Mouse (Mus musculus) liver, adult 10 weeks (tissue): ENCODE results near the gene Cttn. TPM values are rescaled to one million over a fixed set of nuclear protein-coding genes. Genes with fewer than 3 reads are reported as not detected.

Source experiments
- polyA plus RNA-seq: library from polyadenylated mRNA; stranded (reverse); fragments of 350-450 nt; fragmentation: Illumina TruSeq; extraction: RNeasy Lipid Tissue Mini Kit (QIAGEN cat#74804); gene quantifications from one replicate; pipeline ENCODE4 v1.2.3, GENCODE M21; 2014; ENCODE audit warnings: low read depth, low replicate concordance

Gene Cttn
- 11.7 TPM for polyA plus RNA-seq

GRCm38 (mm10) chr7:144470545-144471059 is at the start of gene Cttn:
TSS of gene Cttn (minus strand) at chr7:144471009.

Other genes starting within 250 kb of the Cttn start
- 56.9 TPM for gene Ppfia1, start 82.7 kb upstream of the Cttn start, polyA plus RNA-seq
- 3.8 TPM for gene Fadd, start 111.5 kb upstream of the Cttn start, polyA plus RNA-seq